9 mouse cellular contexts compared by ENCODE assay signal in genomic region chr6:120196837-120197236, GRCm38 (mm10).
A peak's percentile ranks its signal among the peaks of the same experiment; 100 is the strongest.
DNase-seq lines count a peak whose midpoint lies in the region; ATAC-seq and TF ChIP-seq lines count a peak whose summit lies in the region.
"Had no signal": no experiment of that assay in that cellular context is flagged by ENCODE, and none has a peak within 500 bp of the region (broad histone marks: within the 10 kb centered on the region; RNA-seq: fewer than 3 reads in every experiment).

No protein-coding gene starts in this region.

- H3K4me2 ChIP-seq in midbrain, postnatal 0 days (ENCODE audit: low read depth, low read length, poor library complexity, severe bottlenecking), result no peak overlapping the region
- H3K4me2 ChIP-seq: midbrain, embryonic 12.5 days had no signal

- H3K27me3 ChIP-seq in midbrain, postnatal 0 days (ENCODE audit: insufficient read depth, low read length), result no peaks in the 10 kb centered on the region
- H3K27me3 ChIP-seq in midbrain, embryonic 10.5 days (ENCODE audit: low read depth, poor library complexity, severe bottlenecking), result peaks cover 23% of the 10 kb centered on the region

- 28% methylated on average over 2 of the region's 2 CpGs for whole genome bisulfite sequencing in midbrain, postnatal 0 days
- WGBS in midbrain, embryonic 10.5 days, result 41% methylated on average over 2 of the region's 2 CpGs

- no peak for DNase-seq in gastrocnemius, adult 2 months
- no peak for DNase-seq in gastrocnemius, postnatal 36 days
- peak; percentile 50 for DNase-seq in midbrain, postnatal 0 days (ENCODE audit: low spot score)
- no peak for DNase-seq in midbrain, embryonic 10.5 days (ENCODE audit: low spot score)
- DNase-seq in brain, embryonic 14.5 days (ENCODE audit: low read depth), result peak; percentile 65
- peak; percentile 56 for DNase-seq in lung, postnatal 14 days
- DNase-seq in layer of hippocampus, postnatal 36 days, result no peak
- no peak for DNase-seq in cerebellum, adult 11 months

- TF ChIP-seq POLR2A in brain, embryonic 14.5 days (IDR thresholded peaks at IDR 0.05; ENCODE audit: borderline replicate concordance, extremely low read depth, insufficient read depth, insufficient read length, poor library complexity, severe bottlenecking), result no peak

- ATAC-seq in midbrain, postnatal 0 days (ENCODE audit: low FRiP score), result no peak

- H3K4me3 ChIP-seq in gastrocnemius, adult 2 months, result no peak overlapping the region
- H3K4me3 ChIP-seq in midbrain, postnatal 0 days (ENCODE audit: low read depth, low read length), result no peak overlapping the region
- no peak overlapping the region for H3K4me3 ChIP-seq in midbrain, embryonic 10.5 days
- H3K4me3 ChIP-seq: midbrain, embryonic 12.5 days had no signal

- intact Hi-C loops in gastrocnemius, adult 2 months (cut with DNase I), result loop anchor here (5.0 kb wide), 1 partner anchor 710 kb away; no protein-coding TSS in a partner anchor
- intact Hi-C loops in gastrocnemius, postnatal 36 days (cut with DNase I), result loop anchor here (5.0 kb wide), 1 partner anchor 405 kb away; no protein-coding TSS in a partner anchor

- H3K27ac ChIP-seq in gastrocnemius, adult 2 months, result no peak overlapping the region
- H3K27ac ChIP-seq in midbrain, postnatal 0 days (ENCODE audit: low read depth, low read length), result no peak overlapping the region
- no peak overlapping the region for H3K27ac ChIP-seq in midbrain, embryonic 10.5 days (replicated peaks)
- H3K27ac ChIP-seq: midbrain, embryonic 12.5 days had no signal

- H3K36me3 ChIP-seq in midbrain, postnatal 0 days (ENCODE audit: insufficient read depth, low read length), result no peaks in the 10 kb centered on the region
- H3K36me3 ChIP-seq in midbrain, embryonic 10.5 days, result no peaks in the 10 kb centered on the region
- H3K36me3 ChIP-seq: midbrain, embryonic 12.5 days had no signal

- no peak overlapping the region for H3K9ac ChIP-seq in midbrain, postnatal 0 days (replicated peaks; ENCODE audit: low read length, poor library complexity, severe bottlenecking)
- H3K9ac ChIP-seq: midbrain, embryonic 12.5 days had no signal

- no peaks in the 10 kb centered on the region for H3K9me3 ChIP-seq in midbrain, postnatal 0 days (ENCODE audit: low read length)
- no peaks in the 10 kb centered on the region for H3K9me3 ChIP-seq in midbrain, embryonic 10.5 days (replicated peaks)
- H3K9me3 ChIP-seq: midbrain, embryonic 12.5 days had no signal

- TF ChIP-seq CTCF in gastrocnemius, adult 2 months (IDR thresholded peaks at IDR 0.05), result peak; percentile 58
- peak; percentile 58 for TF ChIP-seq CTCF in midbrain, postnatal 0 days (IDR thresholded peaks at IDR 0.05)
- peak; percentile 24; the same call in 1 of the 2 replicates for TF ChIP-seq CTCF in brain, embryonic 14.5 days (IDR thresholded peaks at IDR 0.05; ENCODE audit: borderline replicate concordance, extremely low read depth, insufficient read depth, insufficient read length)

- no peaks in the 10 kb centered on the region for H3K4me1 ChIP-seq in midbrain, postnatal 0 days (ENCODE audit: insufficient read depth, low read length)
- H3K4me1 ChIP-seq in midbrain, embryonic 10.5 days, result peaks cover 37% of the 10 kb centered on the region

Comparison
In these comparisons a context has a peak if more than half of its experiments do, and no peak if none do; other contexts are left out.
1. DNase-seq: peak in midbrain, postnatal 0 days (single experiment), brain, embryonic 14.5 days (single experiment) and lung, postnatal 14 days (single experiment); none in gastrocnemius, adult 2 months (single experiment), gastrocnemius, postnatal 36 days (0 of 2), midbrain, embryonic 10.5 days (single experiment), layer of hippocampus, postnatal 36 days (0 of 2) and cerebellum, adult 11 months (single experiment).
2. Peak in every context shown above with its lines, with median percentiles within 50 percentile points of each other: CTCF ChIP-seq.